Mouse (Mus musculus) right cerebral cortex, postnatal 14 days (tissue): Measurements from ENCODE around the gene Lrrc3b.
A peak's percentile ranks its signal among the peaks of the same experiment; 100 is the strongest.

Experiments
- DNase-seq: peaks from one replicate; pipeline ENCODE4 v3.0.0; 2022

Lrrc3b gene

GRCm38 (mm10) chr14:15438485-15439157, at the start of gene Lrrc3b:
TSS of gene Lrrc3b (minus strand) at chr14:15438987.
- DNase-seq: peak; percentile 62

GRCm38 (mm10) chr14:15477668-15478067, 38.9 kb upstream of the Lrrc3b start:
- no peak for DNase-seq

- DNase-seq: peak; percentile 29
These were observed 697 bp downstream of the Lrrc3b start for GRCm38 (mm10) chr14:15438096-15438484.

GRCm38 (mm10) chr14:15437501-15437941, 1.3 kb downstream of the Lrrc3b start:
- DNase-seq: peak; percentile 9

- peak; percentile 23 for DNase-seq
These were observed 1.7 kb downstream of the Lrrc3b start for GRCm38 (mm10) chr14:15437046-15437445.

- no peak for DNase-seq
These were observed 2.2 kb downstream of the Lrrc3b start for GRCm38 (mm10) chr14:15436586-15436985.

GRCm38 (mm10) chr14:15432396-15432795, 6.4 kb downstream of the Lrrc3b start:
- DNase-seq: no peak

GRCm38 (mm10) chr14:15421624-15422023, 17.2 kb downstream of the Lrrc3b start:
- no peak for DNase-seq

- peak; percentile 28 for DNase-seq
These were observed 27.9 kb downstream of the Lrrc3b start for GRCm38 (mm10) chr14:15410686-15411534.

GRCm38 (mm10) chr14:15385536-15385935, 53.3 kb downstream of the Lrrc3b start:
- DNase-seq: no peak

- no peak for DNase-seq
These were observed 53.8 kb downstream of the Lrrc3b start for GRCm38 (mm10) chr14:15384972-15385371.

GRCm38 (mm10) chr14:15384532-15384931, 54.3 kb downstream of the Lrrc3b start:
- no peak for DNase-seq

GRCm38 (mm10) chr14:15383133-15383532, 55.7 kb downstream of the Lrrc3b start:
- DNase-seq: no peak

- DNase-seq: no peak
These were observed 61.4 kb downstream of the Lrrc3b start for GRCm38 (mm10) chr14:15377368-15377767.

GRCm38 (mm10) chr14:15376786-15377185, 62.0 kb downstream of the Lrrc3b start:
- DNase-seq: no peak

GRCm38 (mm10) chr14:15374271-15374670, 64.5 kb downstream of the Lrrc3b start:
- DNase-seq: no peak

GRCm38 (mm10) chr14:15372985-15373384, 65.8 kb downstream of the Lrrc3b start:
- DNase-seq: peak; percentile 38

GRCm38 (mm10) chr14:15365045-15365444, 73.7 kb downstream of the Lrrc3b start:
- no peak for DNase-seq

- DNase-seq: no peak
These were observed 78.9 kb downstream of the Lrrc3b start for GRCm38 (mm10) chr14:15359893-15360292.

- DNase-seq: no peak
These were observed 79.7 kb downstream of the Lrrc3b start for GRCm38 (mm10) chr14:15359134-15359533.

- peak; percentile 87 for DNase-seq
These were observed 83.3 kb downstream of the Lrrc3b start for GRCm38 (mm10) chr14:15355512-15355911.

- no peak for DNase-seq
These were observed 84.5 kb downstream of the Lrrc3b start for GRCm38 (mm10) chr14:15354299-15354698.

GRCm38 (mm10) chr14:15333130-15333529, 105.7 kb downstream of the Lrrc3b start:
- no peak for DNase-seq

- DNase-seq: no peak
These were observed 107.4 kb downstream of the Lrrc3b start for GRCm38 (mm10) chr14:15331370-15331769.
